Mouse (Mus musculus) liver, adult 2 months (tissue): ENCODE results near the gene Cfl2.
A peak's percentile ranks its signal among the peaks of the same experiment; 100 is the strongest.

Experiments
- CTCF ChIP-seq: fragments of 200-500 bp; IDR thresholded peaks from 2 replicates; pipeline ENCODE4 v1.5.1; 2011; ENCODE audit warnings: low read depth, low read length, control low read depth
- POLR2A ChIP-seq: fragments of 200-500 bp; IDR thresholded peaks from 2 replicates; pipeline ENCODE4 v1.6.1; 2011; ENCODE audit warnings: low read length, control low read depth; ENCODE audit not compliant: insufficient read depth; ENCODE audit errors: extremely low read depth

DNA sequence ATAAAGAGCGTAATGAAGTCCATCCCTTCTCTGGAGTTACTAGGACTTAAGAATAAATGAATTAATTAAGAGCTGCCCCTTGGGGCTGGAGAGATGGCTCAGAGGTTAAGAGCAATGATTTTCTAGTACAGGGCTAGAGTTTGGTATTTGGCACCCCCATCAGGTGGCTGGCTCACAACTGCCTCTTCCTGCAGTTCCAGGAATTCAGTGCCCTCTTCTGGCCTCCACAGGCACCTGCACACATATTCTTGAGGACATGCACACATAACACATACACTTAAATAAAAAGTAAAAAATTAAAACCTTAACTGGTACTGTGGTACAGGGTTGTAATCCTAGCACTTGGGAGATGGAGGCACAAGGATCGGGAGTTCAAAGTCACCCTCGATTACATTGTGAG, 37.5 kb downstream of the Cfl2 start:
- TF ChIP-seq CTCF: peak; percentile 67
- TF ChIP-seq POLR2A: no peak
